Mouse (Mus musculus) retina, adult 2 months (tissue): ENCODE measurements around the gene Clk4.

Source experiments
- DNase-seq: peaks from one replicate; pipeline ENCODE4 v3.0.0-alpha.2; 2012; ENCODE audit warnings: low read depth, low spot score

The Clk4 gene

GRCm38 (mm10) chr11:51308306-51308705 lies 46.8 kb downstream of the Clk4 start:
- no peak for DNase-seq

- DNase-seq = no peak
Measured at GRCm38 (mm10) chr11:51311846-51312245, 50.3 kb downstream of the Clk4 start.

GRCm38 (mm10) chr11:51315991-51316810 lies 54.7 kb downstream of the Clk4 start:
- peak; percentile 18 for DNase-seq

GRCm38 (mm10) chr11:51320609-51321008 lies 59.1 kb downstream of the Clk4 start:
- no peak for DNase-seq

GRCm38 (mm10) chr11:51326908-51327307 lies 65.4 kb downstream of the Clk4 start:
- DNase-seq = no peak

GRCm38 (mm10) chr11:51328387-51328942 lies 66.9 kb downstream of the Clk4 start:
- no peak for DNase-seq

GRCm38 (mm10) chr11:51329837-51330714 lies 68.5 kb downstream of the Clk4 start:
- DNase-seq = no peak
